Mouse (Mus musculus) spleen, adult 2 months (tissue): ENCODE measurements around the gene Prkn.

Source experiments
- CTCF ChIP-seq: fragments of 200-500 bp; IDR thresholded peaks from 2 replicates; pipeline ENCODE4 v1.5.1; 2011; ENCODE audit warnings: mild to moderate bottlenecking, inconsistent platforms; ENCODE audit not compliant: insufficient read depth, insufficient read length, insufficient replicate concordance; ENCODE audit errors: extremely low read depth
- POLR2A ChIP-seq: fragments of 200-500 bp; IDR thresholded peaks from 2 replicates; pipeline ENCODE4 v1.6.1; 2011; ENCODE audit warnings: low read depth, low read length, inconsistent platforms

DNA sequence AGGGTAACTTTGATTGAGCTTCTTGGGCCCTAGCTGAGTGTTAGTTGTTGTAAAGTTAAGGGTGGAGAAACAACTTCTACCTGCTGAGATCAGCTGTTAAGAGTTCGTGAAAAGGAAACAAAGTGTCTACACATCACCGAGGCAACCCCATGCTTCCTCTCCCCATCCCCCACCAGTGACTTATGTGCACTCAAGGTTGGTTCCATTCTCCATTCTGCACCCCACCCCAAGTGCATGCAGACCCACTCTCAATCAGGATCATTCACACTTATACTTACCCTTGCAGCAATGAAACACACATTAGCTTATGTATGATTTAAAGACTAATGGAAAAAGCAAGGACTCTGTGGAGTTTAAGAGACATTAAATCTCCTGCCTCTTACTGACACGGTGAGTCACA is 691.9 kb downstream of the Prkn start:
- TF ChIP-seq CTCF = no peak
- TF ChIP-seq POLR2A = no peak
